Mouse (Mus musculus) brain, embryonic 14.5 days (tissue): ENCODE results near the gene Sec23b.

Source experiments
- CTCF ChIP-seq: fragments of 200-500 bp; IDR thresholded peaks from 2 replicates; pipeline ENCODE4 v1.5.1; 2012; ENCODE audit warnings: inconsistent platforms, mild to moderate bottlenecking, moderate library complexity, borderline replicate concordance; ENCODE audit not compliant: insufficient read depth, insufficient read length; ENCODE audit errors: extremely low read depth
- POLR2A ChIP-seq: fragments of 200-500 bp; IDR thresholded peaks from 2 replicates; pipeline ENCODE4 v1.6.1; 2012; ENCODE audit warnings: mild to moderate bottlenecking, inconsistent platforms, borderline replicate concordance; ENCODE audit not compliant: poor library complexity, insufficient read depth, insufficient read length, severe bottlenecking; ENCODE audit errors: extremely low read depth

DNA sequence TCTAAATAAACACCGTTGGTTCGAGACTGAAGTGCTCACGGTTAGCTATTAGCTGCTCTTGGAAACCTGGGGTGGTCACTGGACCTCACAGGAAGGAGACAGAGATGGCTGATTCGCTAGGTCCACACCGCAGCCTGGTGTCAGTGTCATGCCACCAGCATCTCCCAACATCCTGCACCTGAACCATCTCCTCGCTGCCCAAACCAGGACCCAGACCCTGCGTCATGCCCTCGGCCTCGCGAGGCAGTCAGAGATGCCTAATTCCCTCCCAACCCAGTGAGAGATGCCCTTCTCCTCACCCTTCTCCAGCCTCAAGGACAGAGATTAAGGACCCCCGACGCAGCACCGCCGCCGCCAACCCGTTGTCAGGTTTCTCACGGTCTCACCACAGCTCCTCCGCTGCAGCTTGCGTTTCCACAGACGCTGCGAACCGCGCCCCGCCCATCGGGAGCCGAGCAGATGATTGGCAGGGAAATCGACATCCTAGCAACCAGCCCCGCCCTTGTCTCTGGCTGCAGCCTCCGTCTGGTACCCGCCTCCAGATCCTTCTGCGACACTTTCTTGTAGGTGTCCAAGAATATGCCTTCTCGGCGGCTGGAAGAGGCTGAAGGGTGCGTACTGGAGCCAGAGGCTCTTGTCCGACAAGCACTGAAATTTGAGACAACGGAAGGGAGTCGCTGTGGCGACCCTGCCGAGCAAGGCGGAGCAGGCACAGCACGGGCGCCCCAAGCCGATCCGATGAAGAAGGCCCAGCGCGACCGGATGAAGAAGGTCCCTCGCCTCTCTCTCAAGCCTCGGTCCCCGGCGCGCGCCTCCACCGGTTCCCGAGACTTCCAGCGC lies 28.8 kb upstream of the Sec23b start, which contains the start of the genes Dzank1 and Polr3f:
- no peak for TF ChIP-seq CTCF
- peak; percentile 36; the same call in 1 of the 2 replicates for TF ChIP-seq POLR2A
